Comparison of ENCODE assay signal across 10 mouse cellular contexts in genomic region chr5:44048568-44049363, GRCm38 (mm10). TPM values are rescaled to one million over a fixed set of nuclear protein-coding genes. Genes with fewer than 3 reads are reported as not detected.
DNase-seq lines count a peak whose midpoint lies in the region; ATAC-seq and TF ChIP-seq lines count a peak whose summit lies in the region.
"Had no signal": no experiment of that assay in that cellular context is flagged by ENCODE, and none has a peak within 500 bp of the region (broad histone marks: within the 10 kb centered on the region; RNA-seq: fewer than 3 reads in every experiment).

No protein-coding gene starts in this region.

- TF ChIP-seq POLR2A in testis, adult 2 months (IDR thresholded peaks at IDR 0.05; ENCODE audit: control insufficient read depth, low read depth, low read length): no peak

- no peak for ATAC-seq in lung, postnatal 0 days

- peak; percentile 17 to 47 for DNase-seq in heart, adult 18-20 months
- no peak for DNase-seq in heart, postnatal 25 days (ENCODE audit: low spot score)
- DNase-seq in testis, postnatal 10 days (ENCODE audit: low spot score): no peak
- peak; percentile 78 for DNase-seq in embryo, embryonic 10 days (ENCODE audit: low spot score)
- DNase-seq in lung, postnatal 0 days (ENCODE audit: low spot score): peak; percentile 82
- DNase-seq in spleen, postnatal 4 days (ENCODE audit: low spot score in 2 of 2): no peak
- no peak for DNase-seq in thymus, postnatal 4 days

- H3K27me3 ChIP-seq in testis, adult 2 months (ENCODE audit: control insufficient read depth, insufficient read depth, low read length): no peaks in the 10 kb centered on the region
- no peaks in the 10 kb centered on the region for H3K27me3 ChIP-seq in lung, postnatal 0 days (replicated peaks; ENCODE audit: insufficient read depth, low read length)
- H3K27me3 ChIP-seq: embryonic facial prominence, embryonic 13.5 days; megakaryocyte, embryonic 14.5 days had no signal

- no peak overlapping the region for H3K4me3 ChIP-seq in testis, adult 2 months (ENCODE audit: control insufficient read depth, low read depth, low read length)
- H3K4me3 ChIP-seq in lung, postnatal 0 days (ENCODE audit: low read depth, low read length): no peak overlapping the region
- H3K4me3 ChIP-seq: embryonic facial prominence, embryonic 13.5 days; megakaryocyte, embryonic 14.5 days had no signal

- H3K9ac ChIP-seq in lung, postnatal 0 days (replicated peaks; ENCODE audit: low read depth): no peak overlapping the region
- H3K9ac ChIP-seq: embryonic facial prominence, embryonic 13.5 days had no signal

- intact Hi-C loops in heart, postnatal 25 days (cut with DNase I): loop anchor here (1.0 to 5.0 kb wide), 3 partner anchors 54 to 220 kb away; partner anchors contain the start of gene Prom1

- 0 out of 2 replicates have a peak, but pooled peaks have one; percentile 26 for TF ChIP-seq CTCF in testis, adult 2 months (IDR thresholded peaks at IDR 0.05; ENCODE audit: control insufficient read depth, insufficient read depth, insufficient replicate concordance, low read depth, low read length)
- peak; percentile 83 for TF ChIP-seq CTCF in lung, postnatal 0 days (IDR thresholded peaks at IDR 0.05)

- 34% methylated on average over 5 of the region's 5 CpGs for WGBS in lung, postnatal 0 days

- TF ChIP-seq EP300 in lung, postnatal 0 days (IDR thresholded peaks at IDR 0.05): no peak

- H3K36me3 ChIP-seq in testis, adult 2 months (ENCODE audit: control insufficient read depth, insufficient read depth, low read length): no peaks in the 10 kb centered on the region
- H3K36me3 ChIP-seq in lung, postnatal 0 days (ENCODE audit: insufficient read depth, low read length): no peaks in the 10 kb centered on the region
- H3K36me3 ChIP-seq: embryonic facial prominence, embryonic 13.5 days had no signal

- H3K4me1 ChIP-seq in testis, adult 2 months (ENCODE audit: control insufficient read depth, insufficient read depth, low read length): no peaks in the 10 kb centered on the region
- no peaks in the 10 kb centered on the region for H3K4me1 ChIP-seq in lung, postnatal 0 days (ENCODE audit: insufficient read depth, low read depth, low read length)
- H3K4me1 ChIP-seq: embryonic facial prominence, embryonic 13.5 days; megakaryocyte, embryonic 14.5 days had no signal

- no peak overlapping the region for H3K27ac ChIP-seq in testis, adult 2 months (ENCODE audit: control insufficient read depth, insufficient read depth, low read depth, low read length)
- no peak overlapping the region for H3K27ac ChIP-seq in lung, postnatal 0 days (ENCODE audit: low read length)
- H3K27ac ChIP-seq: embryonic facial prominence, embryonic 13.5 days had no signal

- H3K4me2 ChIP-seq in lung, postnatal 0 days (replicated peaks; ENCODE audit: low read depth, low read length): no peak overlapping the region
- H3K4me2 ChIP-seq: embryonic facial prominence, embryonic 13.5 days had no signal

- H3K9me3 ChIP-seq in lung, postnatal 0 days (ENCODE audit: low read length): no peaks in the 10 kb centered on the region
- H3K9me3 ChIP-seq: embryonic facial prominence, embryonic 13.5 days; megakaryocyte, embryonic 14.5 days had no signal

RNA-seq across cellular contexts. Expression of gene Prom1, which starts 53.1 kb away (rescaled TPM):
- 10 to 100 TPM in 1 of 2 experiments, 1 to 10 TPM in 1; 8.7 to 11.5 TPM for total RNA-seq in heart, adult 18-20 months (2021)
- total RNA-seq in heart, postnatal 25 days (2021): 10 to 100 TPM in 1 of 2 experiments, 1 to 10 TPM in 1; 7.5 to 11.6 TPM
- polyA plus RNA-seq in testis, adult 2 months (2012; rRNA removed): 61.7 and 61.8 TPM in 2 replicates
- 22.8 and 22.9 TPM in 2 replicates for polyA plus RNA-seq in lung, postnatal 0 days (2015; fragmentation: Nextera tagmentation; extraction: Ambion mirVana)

Comparison
In these comparisons a context has a peak if more than half of its experiments do, and no peak if none do; other contexts are left out.
1. DNase-seq: peak in heart, adult 18-20 months (2 of 2), embryo, embryonic 10 days (single experiment) and lung, postnatal 0 days (single experiment); none in heart, postnatal 25 days (single experiment), testis, postnatal 10 days (single experiment), spleen, postnatal 4 days (0 of 2) and thymus, postnatal 4 days (single experiment).